Mouse (Mus musculus) adipose tissue, adult 10 weeks (tissue): ENCODE data around the gene Tatdn3. TPM values are rescaled to one million over a fixed set of nuclear protein-coding genes. Genes with fewer than 3 reads are reported as not detected.

ENCODE experiments used
- polyA plus RNA-seq: library from polyadenylated mRNA; stranded (reverse); fragments of 350-450 nt; fragmentation: Illumina TruSeq; extraction: RNeasy Lipid Tissue Mini Kit (QIAGEN cat#74804); gene quantifications from one replicate; pipeline ENCODE4 v1.2.3, GENCODE M21; 2014; ENCODE audit warnings: low read depth, low replicate concordance

Tatdn3 gene
- 25.6 TPM for polyA plus RNA-seq

DNA sequence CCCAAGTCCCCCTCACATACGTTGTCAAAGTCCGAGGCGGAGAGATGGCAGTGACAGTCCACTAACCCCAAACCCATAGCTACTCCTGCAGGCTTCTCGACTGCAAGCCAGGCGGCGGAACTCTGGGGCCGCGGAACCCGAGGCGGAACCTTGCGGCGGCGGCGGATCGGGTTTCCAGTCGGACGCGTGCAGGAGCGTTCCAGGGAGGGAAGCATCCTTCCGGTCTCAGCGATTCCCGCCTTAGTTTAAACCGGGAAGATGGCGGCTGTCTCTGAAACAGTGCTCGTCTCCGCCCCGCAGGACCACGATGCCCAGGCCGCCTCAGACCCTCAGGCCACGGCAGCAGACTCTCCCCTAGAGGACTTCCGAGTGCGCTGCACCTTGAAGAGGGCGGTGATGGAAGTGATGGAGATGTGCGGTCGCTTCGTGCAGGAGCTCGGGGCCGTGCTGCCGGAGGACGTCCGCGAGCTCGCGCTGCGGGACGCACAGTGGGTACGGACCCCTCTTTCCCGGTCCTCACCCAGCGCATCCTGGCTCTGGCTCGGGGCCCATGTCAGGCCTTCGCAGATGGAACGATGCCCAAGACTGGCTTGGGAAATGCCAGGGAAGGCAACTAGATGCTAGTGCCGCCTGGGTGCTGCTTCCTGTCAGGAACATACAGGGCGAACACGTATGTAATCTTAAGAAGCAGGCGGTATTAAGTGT lies at the start of gene Tatdn3, which contains the start of gene Nsl1:
Tatdn3 (minus strand) TSS at position 152 of the 705 bp plus-strand sequence.
Nsl1 (plus strand) TSS at position 232 of the 705 bp plus-strand sequence.

DNA sequence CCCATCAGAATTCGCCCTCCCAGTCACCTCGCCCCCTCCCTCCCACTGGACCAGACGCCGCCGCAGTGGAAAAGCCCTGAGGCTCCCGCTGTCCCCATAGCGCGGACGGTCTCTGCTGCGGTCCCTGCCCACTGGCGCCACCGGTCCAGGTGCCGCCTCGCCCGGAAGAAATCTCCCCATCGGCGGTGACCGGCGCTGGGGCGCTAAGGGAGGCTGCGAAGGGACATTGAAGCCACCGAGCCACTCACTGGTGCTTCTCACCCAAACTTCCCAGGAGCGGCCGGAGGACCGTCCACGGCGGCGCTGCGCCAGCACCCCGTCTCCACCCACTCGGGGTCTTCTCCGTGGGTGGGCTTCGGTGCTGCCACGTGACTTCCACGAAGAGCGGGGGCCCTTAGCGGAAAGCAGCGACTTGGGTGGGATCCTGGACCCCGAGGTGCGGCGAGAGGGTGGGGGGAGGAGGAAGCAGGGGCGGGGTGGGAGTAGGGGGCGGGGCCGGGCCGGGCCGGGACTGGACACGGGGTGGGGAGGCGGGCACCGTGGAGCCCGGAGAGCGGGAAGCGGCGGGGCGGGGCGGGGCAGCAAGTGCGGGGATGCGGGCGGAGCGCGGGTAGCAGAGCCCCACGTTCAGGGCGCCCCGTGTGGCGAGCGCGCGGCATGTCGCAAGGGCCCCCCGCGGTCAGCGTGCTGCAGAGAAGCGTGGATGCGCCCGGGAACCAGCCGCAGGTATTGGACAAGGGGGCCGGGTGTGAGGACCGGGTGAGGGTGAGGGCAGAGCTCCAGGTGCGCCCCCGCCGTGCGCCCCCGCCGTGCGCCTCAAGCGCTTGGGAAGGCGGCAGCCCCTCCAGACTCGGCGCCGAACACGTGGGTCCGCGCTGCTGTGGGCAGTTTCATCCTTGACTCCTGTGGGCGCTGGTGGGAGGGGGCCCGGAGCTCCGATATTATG lies 35.3 kb upstream of the Tatdn3 start, which contains the start of gene Batf3:
Batf3 (plus strand) TSS at position 46 of the 946 bp plus-strand sequence.

DNA sequence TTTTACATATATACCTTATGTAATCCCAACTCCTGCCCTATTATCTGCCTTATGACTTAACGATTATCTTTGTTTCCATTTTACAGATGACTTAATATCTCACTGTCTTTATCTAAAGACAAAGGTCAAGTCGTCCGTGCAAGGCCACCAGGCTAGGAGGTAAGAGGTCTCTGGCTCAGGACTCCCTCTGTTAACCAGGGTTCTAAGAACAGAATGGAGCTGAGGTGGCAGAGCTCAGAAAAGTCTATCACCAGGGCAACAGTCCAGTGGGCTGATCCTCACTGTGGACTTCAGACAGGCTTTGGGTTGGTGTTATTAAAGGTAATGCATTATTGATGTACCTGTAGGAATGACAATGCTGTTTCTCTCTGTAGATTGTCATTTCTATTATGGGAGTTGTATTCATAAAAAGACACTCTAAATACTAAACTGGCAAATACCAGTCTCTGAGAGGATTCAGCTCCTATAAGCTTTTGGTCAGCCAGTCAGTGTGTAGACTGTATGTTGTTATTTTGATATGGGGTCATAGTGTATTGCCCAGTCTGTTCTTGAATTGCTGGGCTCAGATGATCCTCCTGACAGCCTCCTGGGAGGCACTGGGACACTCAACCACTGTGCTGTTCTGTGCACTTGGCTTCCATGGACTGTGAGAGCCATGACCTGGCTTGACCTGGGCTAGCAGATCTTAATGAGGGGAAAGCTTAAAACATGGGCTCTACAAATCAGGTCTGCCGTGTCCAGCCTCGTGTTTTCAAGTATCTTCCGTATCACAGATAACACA lies 26.0 kb downstream of the Tatdn3 start, which contains the start of gene Spata45:
Spata45 (plus strand) TSS at position 86 of the 781 bp plus-strand sequence.

DNA sequence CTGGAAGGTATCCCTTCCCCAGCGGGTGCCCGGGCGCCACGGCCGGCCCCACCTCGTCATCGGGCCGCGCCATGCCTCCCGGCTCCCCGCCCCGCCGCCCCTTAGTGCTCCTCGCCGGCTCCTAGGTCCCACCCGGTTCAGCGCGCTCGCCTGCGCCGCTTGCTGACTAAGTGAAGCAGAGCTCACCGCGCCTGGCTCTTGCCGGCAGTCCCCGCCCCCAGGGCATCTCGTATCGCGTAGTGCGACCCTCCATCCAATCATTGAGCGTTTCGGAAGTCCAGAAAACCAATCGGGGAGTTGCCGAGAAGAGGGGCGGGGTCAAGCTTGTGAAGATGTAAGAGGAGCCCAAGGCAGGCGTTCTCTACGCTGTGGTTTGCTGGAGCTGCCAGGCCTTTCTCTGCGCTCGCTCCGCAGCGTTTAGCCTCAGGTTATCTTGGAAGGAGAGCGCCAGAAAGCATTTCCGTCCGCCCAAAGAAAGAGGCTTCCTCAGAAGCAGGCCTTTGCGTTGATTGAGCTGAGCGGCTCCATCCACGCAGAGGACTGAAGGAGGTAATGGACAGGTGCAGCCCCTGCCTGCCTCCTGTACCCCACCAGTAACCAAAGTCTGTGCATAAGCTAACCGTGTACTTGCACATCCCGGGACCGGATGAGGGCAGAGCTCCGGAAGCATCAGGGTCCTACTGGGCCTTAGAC lies 36.6 kb downstream of the Tatdn3 start, which contains the start of gene Flvcr1:
Flvcr1 (minus strand) TSS at position 138 of the 693 bp plus-strand sequence.

Other genes starting within 250 kb of the Tatdn3 start
- gene Rps6kc1, start 151.2 kb downstream of the Tatdn3 start, polyA plus RNA-seq = 8.7 TPM
- gene Angel2, start 137.8 kb downstream of the Tatdn3 start, polyA plus RNA-seq = 37.3 TPM
- 13.5 TPM for gene Vash2, start 83.6 kb downstream of the Tatdn3 start, polyA plus RNA-seq
- 10.2 TPM for gene Flvcr1, start 36.8 kb downstream of the Tatdn3 start, polyA plus RNA-seq
- gene Spata45, start 26.3 kb downstream of the Tatdn3 start, polyA plus RNA-seq = 7.8 TPM
- gene Nsl1, start 80 bp upstream of the Tatdn3 start, polyA plus RNA-seq = 1.1 TPM
- gene Batf3, start 34.9 kb upstream of the Tatdn3 start, polyA plus RNA-seq = 5.8 TPM
- 1.2 TPM for gene Fam71a, start 101.9 kb upstream of the Tatdn3 start, polyA plus RNA-seq
- 6.7 TPM for gene Atf3, start 155.1 kb upstream of the Tatdn3 start, polyA plus RNA-seq